Mouse (Mus musculus): ENCODE results near the gene Tlr2.
A peak's percentile ranks its signal among the peaks of the same experiment; 100 is the strongest.

Gene Tlr2

GRCm38 (mm10) chr3:83841095-83841850, at the start of gene Tlr2:
TSS of gene Tlr2 (minus strand) at chr3:83841767.
- TF ChIP-seq GATA4 (IDR thresholded peaks at IDR 0.05; ENCODE audit: insufficient replicate concordance, low read length): 0 out of 2 replicates have a peak, but pooled peaks have one; percentile 10

DNA sequence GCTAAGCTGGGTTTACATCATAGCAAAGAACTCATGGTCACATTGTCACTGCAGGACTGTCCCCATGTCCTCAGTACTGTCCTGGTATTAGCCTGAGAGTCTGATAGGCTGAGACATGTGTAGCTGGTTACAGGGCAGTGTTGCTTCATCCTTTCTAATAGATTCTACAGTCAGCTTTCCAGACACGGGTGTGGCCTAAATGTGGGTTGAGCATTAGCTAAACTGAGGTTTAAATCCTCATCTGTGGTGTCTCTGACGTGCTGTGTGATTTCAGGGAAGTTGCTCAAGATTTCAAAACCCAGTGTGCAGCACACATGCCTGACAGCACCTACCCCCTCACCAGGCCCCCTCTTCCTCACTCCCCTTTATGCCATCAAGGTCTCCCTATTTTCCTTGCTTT, 43.6 kb upstream of the Tlr2 start:
- no peak for TF ChIP-seq GATA4 (IDR thresholded peaks at IDR 0.05; ENCODE audit: insufficient replicate concordance, low read length)

DNA sequence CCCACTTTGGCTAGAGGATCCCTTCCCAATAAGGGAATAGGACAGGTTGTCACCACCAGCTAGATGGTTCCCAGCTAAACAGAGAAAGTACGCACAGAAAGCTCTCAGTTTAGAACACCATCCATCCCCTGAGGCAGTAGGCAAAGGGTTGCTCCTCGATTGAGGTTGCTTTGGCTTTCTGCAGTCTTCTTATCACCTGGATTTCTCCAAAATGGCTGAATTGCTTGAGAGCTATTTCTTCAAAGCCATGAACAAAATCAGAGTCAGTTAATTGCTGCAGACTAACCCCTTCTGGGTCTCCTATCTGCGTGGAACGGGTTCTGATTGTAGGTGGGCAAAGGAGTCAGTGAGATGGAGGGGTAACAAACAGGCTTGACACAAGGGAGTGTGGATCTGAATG, 37.2 kb upstream of the Tlr2 start:
- TF ChIP-seq GATA4 (IDR thresholded peaks at IDR 0.05; ENCODE audit: insufficient replicate concordance, low read length): no peak

DNA sequence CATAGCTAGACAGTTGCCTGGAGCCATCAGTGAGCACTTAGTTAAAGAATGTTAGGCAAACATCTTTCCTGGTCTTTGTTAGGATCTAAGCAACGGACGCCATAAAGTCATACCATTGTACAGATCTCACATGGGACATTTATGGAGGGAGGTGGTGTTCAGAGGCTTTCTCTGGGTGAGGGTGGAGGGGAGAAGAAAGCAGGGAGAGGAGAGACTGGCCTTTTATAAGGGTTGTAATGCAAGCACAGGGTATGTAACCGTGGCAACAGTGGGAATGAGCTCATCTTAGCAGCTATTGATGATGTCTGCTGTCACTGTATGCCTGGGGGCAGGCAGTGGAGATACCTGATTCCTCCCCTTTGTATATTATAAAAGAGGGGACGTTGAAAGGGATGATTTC, 34.7 kb upstream of the Tlr2 start:
- TF ChIP-seq GATA4 (IDR thresholded peaks at IDR 0.05; ENCODE audit: insufficient replicate concordance, low read length): no peak

GRCm38 (mm10) chr3:83869776-83870175, 28.2 kb upstream of the Tlr2 start:
- no peak for TF ChIP-seq GATA4 (IDR thresholded peaks at IDR 0.05; ENCODE audit: insufficient replicate concordance, low read length)

DNA sequence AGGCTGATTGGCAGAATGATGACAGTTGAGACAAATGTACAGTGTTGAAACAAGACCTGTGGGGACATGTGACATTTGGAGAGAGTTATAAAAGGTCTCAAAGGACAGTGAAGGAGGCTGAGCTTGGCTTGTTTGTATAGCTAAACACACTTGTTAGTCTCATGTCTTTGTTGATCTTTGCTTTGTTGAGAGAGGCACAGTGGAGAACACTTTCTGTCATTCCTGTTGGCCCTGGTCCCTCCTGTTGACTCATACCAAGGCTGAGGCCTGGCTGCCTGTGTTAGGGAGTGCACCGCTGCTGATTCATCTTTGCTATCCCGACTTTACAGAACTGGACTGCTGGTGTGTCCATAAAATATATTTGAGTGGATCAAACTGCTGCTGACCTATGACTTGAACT, 23.6 kb upstream of the Tlr2 start:
- TF ChIP-seq GATA4 (IDR thresholded peaks at IDR 0.05; ENCODE audit: insufficient replicate concordance, low read length): no peak

- TF ChIP-seq GATA4 (IDR thresholded peaks at IDR 0.05; ENCODE audit: insufficient replicate concordance, low read length): no peak
Observed at GRCm38 (mm10) chr3:83864064-83864548, 22.5 kb upstream of the Tlr2 start.

- no peak; the same call in 1 of the 2 replicates for TF ChIP-seq GATA4 (IDR thresholded peaks at IDR 0.05; ENCODE audit: insufficient replicate concordance, low read length)
Observed at GRCm38 (mm10) chr3:83862956-83863355, 21.4 kb upstream of the Tlr2 start.

DNA sequence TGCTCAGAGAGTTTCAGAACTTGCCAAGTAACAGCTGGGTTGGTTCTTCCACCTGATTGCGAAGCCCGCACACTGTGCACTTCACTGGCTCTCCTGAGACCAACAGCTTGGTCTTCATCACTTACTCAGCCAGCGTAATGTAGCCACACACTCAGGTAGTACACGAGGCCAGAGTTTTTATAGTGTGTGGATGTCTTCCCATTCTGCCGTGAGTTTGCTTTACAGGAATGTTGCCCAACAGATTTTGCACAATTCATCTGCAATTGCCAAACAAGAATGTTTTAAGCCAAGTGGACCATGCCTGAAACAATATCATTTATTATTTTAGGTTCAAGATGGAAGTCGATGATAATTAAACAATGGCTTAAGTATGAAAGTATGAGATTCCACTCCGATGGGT, 18.0 kb upstream of the Tlr2 start:
- no peak for TF ChIP-seq GATA4 (IDR thresholded peaks at IDR 0.05; ENCODE audit: insufficient replicate concordance, low read length)

DNA sequence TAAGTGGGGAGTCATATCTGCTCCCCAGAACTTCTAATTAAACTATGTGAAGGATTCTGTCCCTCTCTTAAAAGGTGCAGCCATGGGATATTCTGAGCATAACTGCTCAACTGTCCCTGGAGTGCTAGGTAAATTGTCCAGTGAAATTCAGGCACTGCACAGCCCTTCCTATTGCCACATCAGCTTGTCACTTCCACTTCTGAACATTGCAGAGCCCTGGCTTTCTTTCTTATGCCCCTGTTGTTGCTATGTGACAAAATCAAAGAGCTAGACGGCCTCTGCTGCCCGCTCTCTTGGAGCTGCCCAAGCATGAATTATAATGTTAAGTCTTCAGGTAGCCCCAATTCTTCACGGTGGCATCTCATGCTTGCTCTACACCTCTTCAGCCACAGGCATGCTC, 17.5 kb upstream of the Tlr2 start:
- no peak for TF ChIP-seq GATA4 (IDR thresholded peaks at IDR 0.05; ENCODE audit: insufficient replicate concordance, low read length)

DNA sequence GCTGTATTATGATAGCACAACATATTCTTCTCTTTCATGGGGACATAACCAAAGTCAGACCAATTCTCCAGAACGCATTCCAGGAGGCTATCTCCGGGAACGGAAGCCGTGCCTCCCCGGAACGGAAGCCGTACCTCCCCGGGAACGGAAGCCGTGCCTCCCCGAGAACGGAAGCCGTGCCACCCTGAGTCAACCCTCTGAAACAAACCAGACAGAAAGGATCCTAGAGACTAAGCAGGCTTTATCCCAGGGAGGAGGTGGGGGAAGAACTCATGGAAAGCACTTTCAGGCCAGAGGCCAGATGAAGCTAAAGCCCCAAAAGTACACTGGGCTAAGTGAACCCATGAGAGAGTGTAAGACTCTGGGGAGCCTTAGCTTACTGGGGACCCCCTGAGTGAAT, 16.1 kb upstream of the Tlr2 start:
- TF ChIP-seq GATA4 (IDR thresholded peaks at IDR 0.05; ENCODE audit: insufficient replicate concordance, low read length): no peak

DNA sequence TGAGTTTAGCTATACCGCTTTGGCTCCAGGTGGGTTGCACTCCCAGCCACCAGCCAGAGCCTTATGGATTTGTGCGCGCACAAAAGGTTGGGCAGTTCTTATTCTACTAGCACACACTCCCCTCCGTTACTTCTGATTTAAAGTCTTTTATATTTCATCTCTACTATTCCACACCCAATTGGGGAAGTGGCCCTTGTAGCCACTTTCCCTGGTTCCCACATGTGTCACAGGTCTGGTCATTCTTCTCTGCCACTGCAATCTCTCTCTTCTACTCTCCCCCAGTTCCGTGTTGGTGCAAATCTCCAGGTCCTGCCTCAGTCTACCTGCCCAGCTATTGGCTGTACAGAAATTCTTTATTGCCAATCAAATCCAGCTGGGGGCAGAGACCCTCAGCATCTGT, 14.1 kb upstream of the Tlr2 start:
- TF ChIP-seq GATA4 (IDR thresholded peaks at IDR 0.05; ENCODE audit: insufficient replicate concordance, low read length): no peak

GRCm38 (mm10) chr3:83849341-83849740, 7.8 kb upstream of the Tlr2 start:
- no peak for TF ChIP-seq GATA4 (IDR thresholded peaks at IDR 0.05; ENCODE audit: insufficient replicate concordance, low read length)

- TF ChIP-seq GATA4 (IDR thresholded peaks at IDR 0.05; ENCODE audit: insufficient replicate concordance, low read length): no peak
Observed at GRCm38 (mm10) chr3:83844766-83845520, 3.4 kb upstream of the Tlr2 start.

- TF ChIP-seq GATA4 (IDR thresholded peaks at IDR 0.05; ENCODE audit: insufficient replicate concordance, low read length): no peak
Observed at GRCm38 (mm10) chr3:83839477-83839876, 2.1 kb downstream of the Tlr2 start.

- TF ChIP-seq GATA4 (IDR thresholded peaks at IDR 0.05; ENCODE audit: insufficient replicate concordance, low read length): no peak
Observed at GRCm38 (mm10) chr3:83836685-83837084, 4.9 kb downstream of the Tlr2 start.

Data from liver, adult (tissue).